Mouse (Mus musculus) splenic B cell, adult 2 months (primary cell): ENCODE measurements at regions not wholly inside any gene's neighbourhood (a gene's known extent, or its start where the extent isn't known, plus 50 kb on each side); places are given as distances from the start of the nearest gene placed in this dataset.
"Not testable (repeated sequence)": the region's sequence is repeated elsewhere in the genome, so short reads cannot be mapped to it uniquely, and the experiment has no call there.

ENCODE experiments used
- DNase-seq: peaks from one replicate; pipeline ENCODE4 v3.0.0-alpha.2; 2011; ENCODE audit warnings: low read depth, low spot score
- H3K27me3 ChIP-seq: 2 replicates; pipeline ENCODE4 v1.6.1; 2012; ENCODE audit warnings: mild to moderate bottlenecking, low read length, moderate library complexity, mixed read lengths; ENCODE audit not compliant: control insufficient read depth, poor library complexity, insufficient read depth, severe bottlenecking
- H3K36me3 ChIP-seq: 2 replicates; pipeline ENCODE4 v1.6.1; 2012; ENCODE audit warnings: mild to moderate bottlenecking, low read length, moderate library complexity, mixed read lengths; ENCODE audit not compliant: control insufficient read depth, poor library complexity, insufficient read depth, severe bottlenecking

DNA sequence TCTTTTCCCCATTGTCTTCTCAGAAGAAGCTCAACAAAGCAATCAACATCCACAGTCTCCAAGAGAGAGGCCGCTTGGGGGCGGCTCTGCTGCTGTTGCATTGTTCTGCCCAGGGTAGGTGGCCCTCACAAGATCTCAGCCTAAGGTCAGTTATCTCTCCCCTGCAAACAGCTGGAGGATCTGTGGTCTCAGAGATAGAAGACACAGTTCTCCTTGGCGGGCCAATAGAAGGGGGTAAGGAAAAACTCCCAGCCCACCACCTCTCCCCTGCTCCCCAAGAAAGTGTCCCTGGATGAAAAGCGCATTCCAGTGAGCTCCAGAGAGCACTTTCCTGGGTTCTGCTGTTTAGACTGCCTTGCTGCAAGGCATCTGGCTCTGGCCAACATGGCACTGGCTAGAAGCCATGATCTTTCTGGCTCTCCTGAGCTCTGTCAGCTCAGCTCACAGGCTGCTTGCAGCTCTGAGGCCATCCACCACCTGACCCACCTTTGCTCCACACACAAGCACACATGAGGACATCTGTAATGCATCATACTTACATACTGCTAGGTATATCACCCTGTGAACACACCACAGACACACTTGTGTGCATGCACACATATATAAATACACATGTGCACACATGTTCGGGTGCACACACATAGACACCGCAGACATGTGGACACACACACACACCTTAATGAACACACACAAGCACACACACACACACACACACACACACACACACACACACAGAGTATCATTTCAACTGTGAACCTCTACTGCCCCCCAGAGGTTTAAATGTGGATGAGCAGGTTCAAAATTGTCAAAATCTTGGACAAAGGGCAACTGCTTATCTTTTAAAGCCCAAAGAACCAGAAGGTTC, 307.7 kb downstream of the Diras2 start:
- peak; percentile 68 for DNase-seq
- Histone ChIP-seq H3K27me3 (no peaks in the 10 kb centered on the region), H3K36me3 (no peaks in the 10 kb centered on the region)

DNA sequence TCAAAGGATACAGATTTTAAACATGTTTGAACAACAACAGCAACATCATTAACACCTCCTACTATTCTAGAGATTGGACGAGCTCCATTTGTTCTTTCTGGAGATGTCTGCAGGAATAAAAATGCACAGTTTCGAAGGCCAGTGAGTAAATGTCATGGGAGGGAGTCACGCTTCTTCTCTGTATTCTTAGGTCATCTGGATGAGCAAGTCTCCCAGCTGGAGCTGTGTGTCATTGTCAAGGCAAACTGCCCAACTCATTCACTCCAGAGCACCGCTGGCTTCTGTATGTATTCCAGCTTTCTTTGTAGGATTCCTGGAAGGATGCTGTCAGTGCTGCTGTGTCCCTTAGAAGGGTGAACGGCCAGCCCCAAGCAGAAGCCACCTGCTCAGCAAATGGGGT, 297.1 kb downstream of the Diras2 start:
- H3K36me3 ChIP-seq: no peaks in the 10 kb centered on the region
- H3K27me3 ChIP-seq: no peaks in the 10 kb centered on the region
- DNase-seq: no peak

DNA sequence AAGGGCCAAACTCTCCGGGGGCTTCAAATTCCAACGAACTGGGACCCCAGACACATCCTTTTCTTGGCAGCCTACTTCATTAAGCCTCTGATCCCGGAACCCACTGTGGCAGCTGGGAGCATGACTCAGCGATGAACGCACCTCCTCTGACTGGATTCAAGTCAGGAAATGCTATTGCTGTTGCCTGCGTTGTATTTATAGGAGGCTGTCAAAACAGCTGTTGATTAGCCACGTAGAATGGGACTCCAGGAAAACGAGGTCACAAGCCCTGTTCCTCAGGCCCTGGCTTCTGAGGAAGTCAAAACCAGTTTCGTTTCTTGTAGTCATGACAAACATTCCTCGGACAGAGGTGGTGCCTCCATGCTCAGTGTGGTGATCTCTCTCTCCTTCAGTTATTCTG, 295.0 kb downstream of the Diras2 start:
- no peaks in the 10 kb centered on the region for H3K27me3 ChIP-seq
- peak; percentile 16 for DNase-seq
- H3K36me3 ChIP-seq: no peaks in the 10 kb centered on the region

DNA sequence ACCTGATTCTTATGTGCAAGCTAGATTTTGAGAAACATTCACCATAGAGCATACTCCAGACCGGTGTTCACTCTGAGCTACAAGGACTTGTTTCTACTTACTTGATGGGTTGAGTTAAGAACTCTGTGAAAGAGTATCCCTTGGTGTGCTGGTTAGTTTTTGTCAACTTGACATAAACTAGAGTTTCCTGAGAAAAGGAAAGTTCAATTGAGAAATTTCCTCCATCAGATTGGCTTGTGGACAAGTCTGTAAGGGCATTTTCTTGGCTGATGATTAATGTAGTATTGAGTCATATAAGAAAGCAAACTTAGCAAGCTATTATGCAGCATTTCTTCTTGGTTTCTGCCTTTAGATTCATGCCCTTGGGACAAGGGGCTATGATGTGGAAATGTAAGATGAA, 291.5 kb downstream of the Diras2 start:
- no peak for DNase-seq
- H3K36me3 ChIP-seq: no peaks in the 10 kb centered on the region

DNA sequence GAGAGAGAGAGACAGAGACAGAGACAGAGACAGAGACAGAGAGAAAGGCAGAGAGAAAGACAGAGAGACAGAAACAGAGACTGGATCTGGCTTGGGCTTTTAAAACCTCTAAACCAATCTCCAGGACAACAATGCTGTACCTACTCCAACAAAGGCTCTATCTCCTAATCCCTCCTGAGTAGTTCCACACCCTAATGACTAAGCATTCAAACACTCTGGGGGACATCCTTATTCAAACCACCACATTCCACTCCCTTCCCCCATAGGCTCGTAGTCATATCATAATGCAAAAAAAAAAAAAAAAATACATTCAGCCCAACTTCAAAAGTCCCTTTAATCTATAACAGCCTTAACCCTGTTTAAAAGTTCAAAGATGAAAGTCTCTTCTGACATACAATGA, 289.3 kb downstream of the Diras2 start:
- Histone ChIP-seq H3K27me3 (no peaks in the 10 kb centered on the region), H3K36me3 (no peaks in the 10 kb centered on the region)
- DNase-seq: no peak

More for the DNA sequence above, 291.5 kb downstream of the Diras2 start:
- H3K27me3 ChIP-seq: no peaks in the 10 kb centered on the region

DNA sequence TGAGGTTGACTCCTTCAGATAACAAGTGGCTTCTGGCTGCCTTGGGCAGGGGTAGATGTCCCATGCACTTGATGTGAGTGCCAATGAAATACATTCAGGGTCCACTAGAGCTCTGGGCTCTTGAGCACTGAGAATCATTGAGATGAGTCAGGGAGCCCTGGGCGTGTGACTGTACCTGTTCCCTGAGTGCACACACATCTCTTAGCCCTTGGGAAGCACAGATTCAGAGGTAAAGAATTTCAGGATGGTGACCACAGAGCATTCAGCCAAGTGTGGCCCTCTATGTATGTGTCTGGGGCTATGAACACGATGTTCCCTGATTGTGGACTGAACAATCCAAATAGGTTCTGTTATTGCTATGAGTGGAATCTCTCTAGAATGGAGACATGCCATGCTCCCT, 281.6 kb downstream of the Diras2 start:
- H3K36me3 ChIP-seq: no peaks in the 10 kb centered on the region

DNA sequence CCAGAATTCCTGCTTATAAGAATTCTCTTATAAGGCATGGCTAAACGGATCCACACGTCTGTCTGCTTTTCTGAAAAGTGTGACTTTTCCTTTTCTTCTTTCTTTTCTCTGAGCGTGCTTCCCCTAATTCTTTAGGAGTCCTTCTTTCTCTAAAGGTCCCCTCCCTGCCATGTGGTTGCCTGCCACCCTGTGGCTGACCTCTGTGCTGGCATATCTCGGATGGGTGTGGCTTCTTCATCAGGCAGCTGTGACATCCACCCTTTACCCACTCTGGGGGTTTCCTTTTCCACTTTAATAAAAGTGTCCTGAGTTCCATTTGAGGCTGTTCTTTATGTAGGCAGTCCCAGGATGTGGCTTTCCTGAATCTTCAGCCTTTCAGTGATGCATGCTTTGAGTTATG, 280.7 kb downstream of the Diras2 start:
- DNase-seq: peak; percentile 39
- H3K27me3 ChIP-seq: no peaks in the 10 kb centered on the region
- H3K36me3 ChIP-seq: no peaks in the 10 kb centered on the region

More for the DNA sequence above, 281.6 kb downstream of the Diras2 start:
- H3K27me3 ChIP-seq: no peaks in the 10 kb centered on the region
- DNase-seq: no peak

DNA sequence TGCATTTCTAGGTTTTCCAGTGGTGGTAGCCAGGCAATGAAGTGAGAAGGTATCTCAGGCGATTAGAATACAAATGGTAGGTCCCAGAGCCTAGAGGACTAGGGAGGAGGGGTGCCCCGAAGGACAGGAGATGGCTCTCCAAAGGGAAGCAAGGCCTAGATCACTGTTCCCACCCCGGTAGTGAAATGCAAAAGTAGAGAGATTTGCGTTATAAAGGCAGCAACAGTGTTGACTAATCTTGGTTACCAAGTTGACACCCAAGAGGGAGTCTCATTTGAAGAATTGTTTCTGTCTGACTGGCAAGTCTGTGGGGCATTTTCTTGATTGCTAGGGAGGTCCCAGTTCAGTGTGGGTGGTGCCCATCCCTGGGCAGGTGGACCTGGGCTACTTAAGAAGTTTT, 278.8 kb downstream of the Diras2 start:
- no peaks in the 10 kb centered on the region for H3K36me3 ChIP-seq

DNA sequence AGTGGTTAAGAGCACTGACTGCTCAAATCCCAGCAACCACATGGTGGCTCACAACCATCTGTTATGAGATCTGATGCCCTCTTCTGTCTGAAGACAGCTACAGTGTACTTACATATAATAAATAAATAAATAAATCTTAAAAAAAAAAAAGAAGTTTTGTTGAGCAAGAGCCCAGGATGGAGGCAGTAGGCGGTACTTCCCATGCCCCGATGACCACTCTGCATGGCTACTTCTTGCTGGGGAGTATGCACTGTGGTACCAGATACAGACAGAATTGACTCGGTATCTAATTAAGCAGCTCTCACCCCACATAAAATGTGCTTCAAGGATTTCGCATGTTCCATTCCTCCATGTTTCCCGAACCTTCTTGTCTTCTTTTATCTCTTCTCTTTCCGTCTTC, 278.4 kb downstream of the Diras2 start:
- DNase-seq, H3K27me3 ChIP-seq: not testable (repeated sequence)

More for the DNA sequence above, 278.8 kb downstream of the Diras2 start:
- DNase-seq: no peak
- H3K27me3 ChIP-seq: no peaks in the 10 kb centered on the region

DNA sequence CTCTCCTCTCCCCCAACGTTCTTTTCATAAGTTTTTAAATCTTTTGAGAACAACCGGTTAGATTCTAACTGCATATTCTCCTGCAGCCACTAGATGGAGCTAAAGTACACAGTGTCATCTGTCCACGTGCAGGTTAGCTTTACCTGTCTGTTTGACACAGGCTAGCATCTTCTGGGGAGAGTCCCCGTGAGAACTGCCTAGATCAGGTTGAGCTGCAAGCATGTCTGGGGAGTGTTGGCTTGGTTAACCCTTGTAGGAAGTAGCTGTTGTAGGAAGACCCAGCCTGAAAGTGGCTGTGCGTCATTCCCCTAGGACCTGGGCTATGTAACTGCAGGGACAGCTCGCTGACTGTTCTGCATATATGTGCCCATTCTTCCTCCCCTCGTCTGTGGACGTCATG, 277.9 kb downstream of the Diras2 start:
- no peaks in the 10 kb centered on the region for H3K27me3 ChIP-seq
- DNase-seq: peak; percentile 74
- no peaks in the 10 kb centered on the region for H3K36me3 ChIP-seq

More for the DNA sequence above, 278.4 kb downstream of the Diras2 start:
- H3K36me3 ChIP-seq: not testable (repeated sequence)

DNA sequence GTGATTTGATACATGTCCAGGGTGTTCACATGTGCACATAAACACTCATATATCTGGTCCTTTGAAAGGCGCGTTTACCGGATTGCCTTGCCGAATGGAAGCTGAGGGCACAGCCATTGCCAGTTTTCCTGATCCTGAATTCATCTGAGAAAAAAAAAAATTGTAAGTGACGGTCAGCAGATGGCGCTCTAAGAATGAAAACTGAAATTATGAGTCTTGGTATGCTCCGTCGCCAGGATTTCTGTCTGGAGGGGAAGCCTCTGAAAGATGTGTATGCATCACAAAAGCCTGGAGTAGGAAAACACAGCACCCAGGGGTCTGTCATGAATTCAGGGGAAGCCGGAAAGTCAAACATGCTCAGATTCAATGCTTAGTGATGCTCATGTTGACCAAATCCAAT, 276.9 kb downstream of the Diras2 start:
- DNase-seq: peak; percentile 71
- Histone ChIP-seq H3K27me3 (no peaks in the 10 kb centered on the region), H3K36me3 (no peaks in the 10 kb centered on the region)

DNA sequence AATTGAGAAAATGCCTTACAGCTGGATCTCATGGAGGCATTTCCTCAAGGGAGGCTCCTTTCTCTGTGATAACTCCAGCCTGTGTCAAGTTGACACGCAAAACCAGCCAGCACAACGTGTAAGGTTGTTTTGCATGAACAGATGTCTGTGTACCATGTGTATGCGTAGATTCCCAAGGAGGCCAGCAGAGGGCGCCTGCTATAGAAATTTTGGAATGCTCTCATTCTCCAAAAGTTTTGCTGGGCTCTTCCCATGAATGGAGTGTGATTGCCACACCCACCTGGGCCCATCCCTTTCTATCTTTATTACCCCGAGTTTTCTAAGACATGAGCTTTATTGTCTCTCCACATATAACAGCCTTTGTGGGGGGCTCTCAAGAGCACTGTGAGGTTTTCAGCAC, 275.4 kb downstream of the Diras2 start:
- DNase-seq: no peak
- H3K27me3 ChIP-seq: no peaks in the 10 kb centered on the region
- no peaks in the 10 kb centered on the region for H3K36me3 ChIP-seq

DNA sequence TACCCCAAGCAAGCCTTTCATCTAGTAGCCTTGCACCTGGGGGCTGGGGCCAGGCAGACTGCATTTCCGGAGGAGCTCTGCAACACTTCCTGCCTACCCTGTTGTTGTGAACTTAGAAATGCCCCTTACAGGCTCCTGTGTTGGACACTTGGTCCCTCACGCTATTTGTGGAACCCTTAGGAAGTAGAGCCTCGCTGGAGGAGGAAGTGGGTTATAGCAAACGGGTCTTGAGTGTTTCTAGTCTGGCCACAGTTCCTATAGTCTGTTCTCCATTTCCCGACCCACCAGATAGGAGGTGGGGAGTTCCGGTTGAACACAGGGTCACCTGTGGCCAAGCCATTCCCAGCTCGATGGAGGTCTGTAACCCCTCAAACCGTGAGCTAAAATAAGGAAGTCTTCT, 272.7 kb downstream of the Diras2 start:
- H3K27me3 ChIP-seq: no peaks in the 10 kb centered on the region
- no peaks in the 10 kb centered on the region for H3K36me3 ChIP-seq
- no peak for DNase-seq

DNA sequence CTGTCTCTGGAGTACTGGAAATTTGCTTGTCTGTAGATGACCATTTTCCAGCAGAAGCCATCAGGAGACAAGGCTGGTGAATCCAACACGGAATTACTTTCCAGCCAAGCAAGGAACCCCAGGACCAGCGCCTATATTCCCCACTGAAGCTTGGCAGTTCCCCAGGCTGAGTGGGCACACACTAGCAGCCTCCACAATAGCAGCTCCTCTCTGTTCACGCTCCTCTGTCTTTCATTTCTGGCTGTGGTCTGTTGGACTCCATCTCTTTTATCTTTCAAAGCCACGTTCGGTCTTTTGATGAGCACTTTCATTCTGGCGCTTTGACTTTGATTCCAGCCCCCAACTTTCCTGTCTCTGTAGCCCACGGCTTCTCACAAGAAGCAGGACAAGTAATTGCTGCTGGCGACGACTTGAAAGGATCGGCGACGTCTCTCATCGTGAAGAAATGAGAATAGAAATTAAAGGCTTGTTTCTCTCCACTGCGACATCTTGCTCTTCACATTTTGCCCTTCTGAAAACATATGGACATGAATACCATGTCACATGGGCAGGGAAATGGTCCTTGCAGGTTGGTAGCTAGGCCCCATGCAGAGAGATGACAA, 268.0 kb downstream of the Diras2 start:
- Histone ChIP-seq H3K27me3 (no peaks in the 10 kb centered on the region), H3K36me3 (no peaks in the 10 kb centered on the region)
- no peak for DNase-seq

DNA sequence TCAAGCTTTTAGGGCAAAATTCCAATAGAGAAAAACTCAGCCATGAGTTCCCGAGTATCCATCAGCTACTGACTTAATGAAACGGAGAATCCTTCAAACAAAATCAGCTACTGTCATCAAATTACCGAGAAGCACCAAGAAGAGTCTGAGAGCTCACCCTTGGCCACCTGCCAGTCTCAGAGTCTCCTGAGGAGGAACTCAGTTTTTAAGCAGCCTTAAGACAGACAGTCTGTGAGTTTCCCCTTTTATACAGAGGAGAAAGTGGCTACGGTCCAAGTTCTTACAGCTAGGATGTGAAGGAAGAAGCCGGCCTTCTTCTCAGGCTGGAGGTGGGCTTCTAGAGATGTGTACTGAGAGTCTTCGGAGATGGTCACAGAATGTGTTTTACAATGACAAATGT, 262.8 kb downstream of the Diras2 start:
- Histone ChIP-seq H3K36me3 (no peaks in the 10 kb centered on the region), H3K27me3 (peaks cover 2% of the 10 kb centered on the region; the same call in 1 of the 2 replicates)
- no peak for DNase-seq
